Mouse (Mus musculus): ENCODE measurements around the gene Slc25a3.

Slc25a3 gene

GRCm38 (mm10) chr10:91123828-91124822 is at the start of gene Slc25a3:
Gene Slc25a3 (minus strand): TSS chr10:91124059.
- DNase-seq = peak; percentile 99

GRCm38 (mm10) chr10:91172329-91173100 is 48.7 kb upstream of the Slc25a3 start:
- no peak for DNase-seq

- peak; percentile 92 to 96 for DNase-seq
Observed at GRCm38 (mm10) chr10:91171455-91172328, 47.8 kb upstream of the Slc25a3 start.

GRCm38 (mm10) chr10:91171041-91171440 is 47.2 kb upstream of the Slc25a3 start:
- DNase-seq = peak in 1 of 2 experiments; percentile 81

- DNase-seq = peak; percentile 92 to 95
Observed at GRCm38 (mm10) chr10:91170143-91170941, 46.5 kb upstream of the Slc25a3 start.

GRCm38 (mm10) chr10:91169414-91170065 is 45.7 kb upstream of the Slc25a3 start:
- no peak for DNase-seq

- peak in 1 of 2 experiments; percentile 32 for DNase-seq
Observed at GRCm38 (mm10) chr10:91167352-91167751, 43.5 kb upstream of the Slc25a3 start.

- DNase-seq = peak; percentile 69 to 79
Observed at GRCm38 (mm10) chr10:91166890-91167289, 43.0 kb upstream of the Slc25a3 start.

- no peak for DNase-seq
Observed at GRCm38 (mm10) chr10:91165850-91166249, 42.0 kb upstream of the Slc25a3 start.

GRCm38 (mm10) chr10:91164491-91164890 is 40.6 kb upstream of the Slc25a3 start:
- no peak for DNase-seq

- no peak for DNase-seq
Observed at GRCm38 (mm10) chr10:91162511-91163163, 38.8 kb upstream of the Slc25a3 start.

- DNase-seq = no peak
Observed at GRCm38 (mm10) chr10:91162077-91162476, 38.2 kb upstream of the Slc25a3 start.

GRCm38 (mm10) chr10:91161006-91161405 is 37.1 kb upstream of the Slc25a3 start:
- DNase-seq = no peak

- DNase-seq = peak in 1 of 2 experiments; percentile 40
Observed at GRCm38 (mm10) chr10:91158442-91158841, 34.6 kb upstream of the Slc25a3 start.

GRCm38 (mm10) chr10:91156338-91156737 is 32.5 kb upstream of the Slc25a3 start:
- no peak for DNase-seq

- no peak for DNase-seq
Observed at GRCm38 (mm10) chr10:91153894-91154503, 30.1 kb upstream of the Slc25a3 start.

GRCm38 (mm10) chr10:91145413-91145812 is 21.6 kb upstream of the Slc25a3 start:
- no peak for DNase-seq

- DNase-seq = no peak
Observed at GRCm38 (mm10) chr10:91143313-91144230, 19.7 kb upstream of the Slc25a3 start.
